11 mouse cellular contexts compared by ENCODE assay signal in the genomic region with DNA sequence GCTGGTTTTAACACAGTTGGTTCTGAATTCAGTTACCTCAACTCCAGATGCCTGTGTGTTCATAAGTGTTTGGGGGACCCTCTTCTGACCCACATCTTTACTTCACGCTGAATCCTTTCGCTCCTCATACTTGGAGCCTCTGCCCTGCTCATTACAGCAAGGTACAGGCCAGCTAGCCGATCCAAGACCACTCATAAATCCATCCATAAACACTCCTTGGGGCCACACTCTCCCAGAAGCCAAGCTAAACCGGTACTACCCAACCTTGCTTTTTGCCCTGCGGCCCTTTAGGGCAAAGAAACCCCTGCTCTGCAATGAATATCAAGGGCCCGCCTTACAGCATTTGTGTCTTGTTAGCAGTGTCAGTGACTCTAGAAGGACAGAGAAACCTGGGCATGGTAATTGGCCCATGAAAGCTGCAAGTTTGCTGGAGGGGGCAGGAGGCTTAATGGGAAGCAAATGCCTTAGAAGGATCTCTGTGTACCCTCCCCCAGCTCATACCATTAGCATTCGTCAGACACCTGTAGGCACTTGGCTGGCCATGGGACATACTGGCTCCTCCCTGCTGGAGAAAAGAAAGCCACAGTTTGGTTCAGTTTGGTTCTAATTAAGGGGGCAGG. TPM values are rescaled to one million over a fixed set of nuclear protein-coding genes. Genes with fewer than 3 reads are reported as not detected.
DNase-seq lines count a peak whose midpoint lies in the region; ATAC-seq and TF ChIP-seq lines count a peak whose summit lies in the region.
"Had no signal": no experiment of that assay in that cellular context is flagged by ENCODE, and none has a peak within 500 bp of the region (broad histone marks: within the 10 kb centered on the region; RNA-seq: fewer than 3 reads in every experiment).

No protein-coding gene starts in this region.

- peak; percentile 35 for DNase-seq in lung, embryonic 14.5 days
- DNase-seq in lung, postnatal 10 days, result no peak
- peak; percentile 78 for DNase-seq in brain, embryonic 14.5 days (ENCODE audit: low read depth)
- peak; percentile 78 for DNase-seq in embryonic facial prominence, embryonic 14.5 days (ENCODE audit: low spot score)
- DNase-seq in left cerebral cortex, adult 2 months (ENCODE audit: extremely low spot score in 1 of 2, low spot score in 2 of 2), result no peak
- DNase-seq: midbrain, embryonic 14.5 days; right cerebral cortex, adult 18-20 months had no signal

- no peak for TF ChIP-seq POLR2A in brain, embryonic 14.5 days (IDR thresholded peaks at IDR 0.05; ENCODE audit: borderline replicate concordance, extremely low read depth, insufficient read depth, insufficient read length, poor library complexity, severe bottlenecking)

- intact Hi-C loops in left cerebral cortex, adult 2 months (cut with DNase I), result no loop called here

- no peak overlapping the region for H3K4me2 ChIP-seq in lung, embryonic 14.5 days
- no peak overlapping the region for H3K4me2 ChIP-seq in embryonic facial prominence, embryonic 14.5 days (ENCODE audit: low read depth, low read length)
- peak overlapping the region; percentile 33 for H3K4me2 ChIP-seq in limb, embryonic 13.5 days (replicated peaks)
- H3K4me2 ChIP-seq: neural tube, embryonic 12.5 days had no signal

- H3K27me3 ChIP-seq in lung, embryonic 14.5 days (ENCODE audit: insufficient read depth, low read length), result peaks cover 13% of the 10 kb centered on the region; the same call in 1 of the 2 replicates
- no peaks in the 10 kb centered on the region for H3K27me3 ChIP-seq in embryonic facial prominence, embryonic 14.5 days (replicated peaks; ENCODE audit: control insufficient read depth, insufficient read depth, low read length)
- H3K27me3 ChIP-seq in limb, embryonic 13.5 days, result no peaks in the 10 kb centered on the region

- H3K36me3 ChIP-seq in lung, embryonic 14.5 days (ENCODE audit: insufficient read depth), result no peaks in the 10 kb centered on the region
- H3K36me3 ChIP-seq in embryonic facial prominence, embryonic 14.5 days (ENCODE audit: control insufficient read depth, insufficient read depth, low read length), result no peaks in the 10 kb centered on the region
- H3K36me3 ChIP-seq in limb, embryonic 13.5 days, result no peaks in the 10 kb centered on the region
- H3K36me3 ChIP-seq: neural tube, embryonic 12.5 days had no signal

- peak overlapping the region; percentile 38 for H3K27ac ChIP-seq in lung, embryonic 14.5 days (ENCODE audit: low read depth)
- peak overlapping the region; percentile 71 for H3K27ac ChIP-seq in embryonic facial prominence, embryonic 14.5 days (replicated peaks; ENCODE audit: low read depth, low read length)
- H3K27ac ChIP-seq in limb, embryonic 13.5 days, result peak overlapping the region; percentile 91
- H3K27ac ChIP-seq in left cerebral cortex, adult 2 months, result no peak overlapping the region
- H3K27ac ChIP-seq: neural tube, embryonic 12.5 days had no signal

- H3K9me3 ChIP-seq in lung, embryonic 14.5 days (ENCODE audit: low read depth, low read length), result no peaks in the 10 kb centered on the region
- no peaks in the 10 kb centered on the region for H3K9me3 ChIP-seq in embryonic facial prominence, embryonic 14.5 days (ENCODE audit: control insufficient read depth, low read length)
- no peaks in the 10 kb centered on the region for H3K9me3 ChIP-seq in limb, embryonic 13.5 days
- H3K9me3 ChIP-seq: neural tube, embryonic 12.5 days had no signal

- ATAC-seq in lung, embryonic 14.5 days (ENCODE audit: insufficient read depth), result no peak
- ATAC-seq in embryonic facial prominence, embryonic 14.5 days (ENCODE audit: low read depth), result 0 out of 2 replicates have a peak, but pooled peaks have one; percentile 27
- peak; percentile 87 for ATAC-seq in limb, embryonic 13.5 days (ENCODE audit: low FRiP score, low read depth)
- ATAC-seq in frontal cortex, adult (ENCODE audit: low TSS enrichment), result no peak
- ATAC-seq: inflammation-experienced regulatory T-cells, adult 6 months had no signal

- no peak for TF ChIP-seq CTCF in lung, embryonic 14.5 days (IDR thresholded peaks at IDR 0.05; ENCODE audit: low read depth)
- TF ChIP-seq CTCF in brain, embryonic 14.5 days (IDR thresholded peaks at IDR 0.05; ENCODE audit: borderline replicate concordance, extremely low read depth, insufficient read depth, insufficient read length), result no peak
- TF ChIP-seq CTCF in left cerebral cortex, adult 2 months (IDR thresholded peaks at IDR 0.05), result no peak

- whole genome bisulfite sequencing in lung, embryonic 14.5 days, result 51% methylated on average over 7 of the region's 7 CpGs
- 24% methylated on average over 7 of the region's 7 CpGs for WGBS in embryonic facial prominence, embryonic 14.5 days
- 12% methylated on average over 7 of the region's 7 CpGs for WGBS in limb, embryonic 13.5 days

- no peak overlapping the region for H3K9ac ChIP-seq in lung, embryonic 14.5 days
- H3K9ac ChIP-seq in embryonic facial prominence, embryonic 14.5 days (ENCODE audit: low read depth, low read length), result no peak overlapping the region
- H3K9ac ChIP-seq in limb, embryonic 13.5 days, result no peak overlapping the region; the same call in 1 of the 2 replicates
- H3K9ac ChIP-seq: neural tube, embryonic 12.5 days had no signal

- H3K4me3 ChIP-seq in lung, embryonic 14.5 days (ENCODE audit: low read depth, low read length), result no peak overlapping the region
- no peak overlapping the region for H3K4me3 ChIP-seq in embryonic facial prominence, embryonic 14.5 days (ENCODE audit: low read depth, low read length)
- no peak overlapping the region for H3K4me3 ChIP-seq in limb, embryonic 13.5 days
- H3K4me3 ChIP-seq in left cerebral cortex, adult 2 months, result no peak overlapping the region
- H3K4me3 ChIP-seq: neural tube, embryonic 12.5 days had no signal

- peaks cover 41% of the 10 kb centered on the region for H3K4me1 ChIP-seq in lung, embryonic 14.5 days (ENCODE audit: insufficient read depth)
- H3K4me1 ChIP-seq in embryonic facial prominence, embryonic 14.5 days (ENCODE audit: control insufficient read depth, insufficient read depth, low read length), result peaks cover 53% of the 10 kb centered on the region
- peaks cover 82% of the 10 kb centered on the region for H3K4me1 ChIP-seq in limb, embryonic 13.5 days

RNA-seq across cellular contexts. Expression of a gene that starts 59.1 kb away (rescaled TPM):
- 29.7 and 30.9 TPM in 2 replicates for polyA plus RNA-seq in lung, embryonic 14.5 days (2014; fragmentation: Nextera tagmentation; extraction: Ambion mirVana)
- polyA plus RNA-seq in brain, embryonic 14.5 days (2012; rRNA removed), result 16.3 and 16.4 TPM in 2 replicates
- polyA plus RNA-seq in embryonic facial prominence, embryonic 14.5 days (2014; fragmentation: Nextera tagmentation; extraction: Ambion mirVana), result 23.4 and 26.8 TPM in 2 replicates
- polyA plus RNA-seq in limb, embryonic 13.5 days (2015; fragmentation: Nextera tagmentation; extraction: Ambion mirVana), result 29.6 and 31.9 TPM in 2 replicates
- 10 to 100 TPM in 1 of 2 experiments, 1 to 10 TPM in 1; 8.9 to 10.0 TPM for total RNA-seq in left cerebral cortex, adult 2 months (2021)

RNA-seq across cellular contexts. Expression of a gene that starts 59.1 kb away (rescaled TPM):
- polyA plus RNA-seq in lung, embryonic 14.5 days (2014; fragmentation: Nextera tagmentation; extraction: Ambion mirVana), result 37.9 and 40.4 TPM in 2 replicates
- polyA plus RNA-seq in brain, embryonic 14.5 days (2012; rRNA removed), result 42.5 and 56.3 TPM in 2 replicates
- 37.3 and 39.7 TPM in 2 replicates for polyA plus RNA-seq in embryonic facial prominence, embryonic 14.5 days (2014; fragmentation: Nextera tagmentation; extraction: Ambion mirVana)
- polyA plus RNA-seq in limb, embryonic 13.5 days (2015; fragmentation: Nextera tagmentation; extraction: Ambion mirVana), result 54.2 and 58.2 TPM in 2 replicates
- total RNA-seq in left cerebral cortex, adult 2 months (2021), result 10 to 100 TPM; 26.5 to 27.0 TPM

Comparison
In these comparisons a context has a peak if more than half of its experiments do, and no peak if none do; other contexts are left out.
1. DNase-seq: peak in lung, embryonic 14.5 days (single experiment), brain, embryonic 14.5 days (single experiment) and embryonic facial prominence, embryonic 14.5 days (single experiment); none in lung, postnatal 10 days (single experiment) and left cerebral cortex, adult 2 months (0 of 2).
2. ATAC-seq: peak in embryonic facial prominence, embryonic 14.5 days (single experiment) and limb, embryonic 13.5 days (single experiment); none in lung, embryonic 14.5 days (single experiment) and frontal cortex, adult (single experiment).